Mouse (Mus musculus) bone marrow macrophage, adult 2 months (primary cell): ENCODE measurements around the gene Meis1. TPM values are rescaled to one million over a fixed set of nuclear protein-coding genes. Genes with fewer than 3 reads are reported as not detected.

Source experiments
- H3K27ac ChIP-seq: 2 replicates; pipeline ENCODE4 v1.5.1; 2012; ENCODE audit warnings: low read depth, low read length; ENCODE audit not compliant: insufficient read depth
- H3K4me1 ChIP-seq: 2 replicates; pipeline ENCODE4 v1.6.1; 2012; ENCODE audit warnings: low read length; ENCODE audit not compliant: control insufficient read depth, insufficient read depth
- H3K4me3 ChIP-seq: 2 replicates; pipeline ENCODE4 v1.5.1; 2012; ENCODE audit warnings: mild to moderate bottlenecking, low read length, moderate library complexity; ENCODE audit not compliant: insufficient read depth
- CTCF ChIP-seq: IDR thresholded peaks from 2 replicates; pipeline ENCODE4 v1.5.1; 2012; ENCODE audit warnings: low read depth, mild to moderate bottlenecking, low read length, moderate library complexity
- POLR2A ChIP-seq: IDR thresholded peaks from 2 replicates; pipeline ENCODE4 v1.6.1; 2012; ENCODE audit warnings: mild to moderate bottlenecking, low read depth, low read length, borderline replicate concordance
- polyA plus RNA-seq: library from polyadenylated mRNA; stranded (reverse); fragments of >200 nt; gene quantifications from 2 replicates; pipeline ENCODE4 v1.2.4, GENCODE M21; 2012; ENCODE audit not compliant: missing spikeins, insufficient read depth, insufficient read length

Meis1 gene
- polyA plus RNA-seq, 1 experiment, result 2.8 TPM

- no peak overlapping the region for H3K4me3 ChIP-seq
- H3K27ac ChIP-seq, result no peak overlapping the region
- H3K4me1 ChIP-seq, result peaks cover 5% of the 10 kb centered on the region
- TF ChIP-seq POLR2A, result no peak
- no peak for TF ChIP-seq CTCF
These were observed 45.8 kb downstream of the Meis1 start for GRCm38 (mm10) chr11:18972968-18973367.

DNA sequence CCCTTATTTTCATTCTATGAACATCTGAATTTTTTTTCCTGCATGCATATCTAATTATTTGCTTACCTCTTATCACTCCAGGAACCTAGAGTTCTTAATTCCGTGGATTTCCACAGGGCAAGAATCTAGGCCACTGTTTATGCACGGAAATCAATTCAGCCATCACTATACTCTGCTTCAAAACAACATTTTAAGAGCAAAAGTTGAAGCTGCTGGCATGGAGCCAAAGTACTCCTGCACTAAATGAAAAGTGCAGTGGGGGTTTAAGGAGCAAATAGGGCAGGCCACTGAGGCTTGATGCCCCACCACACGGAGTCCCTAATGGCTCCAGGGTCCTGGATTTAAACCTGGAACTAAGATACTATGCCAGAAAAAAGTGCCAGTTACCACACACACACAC lies 47.2 kb downstream of the Meis1 start:
- no peak overlapping the region for H3K27ac ChIP-seq
- H3K4me3 ChIP-seq, result no peak overlapping the region
- peaks cover 5% of the 10 kb centered on the region for H3K4me1 ChIP-seq
- no peak for TF ChIP-seq CTCF
- no peak for TF ChIP-seq POLR2A

- Histone ChIP-seq H3K4me3 (no peak overlapping the region), H3K27ac (no peak overlapping the region), H3K4me1 (peaks cover 5% of the 10 kb centered on the region)
- TF ChIP-seq POLR2A (no peak), CTCF (no peak)
These were observed 48.9 kb downstream of the Meis1 start for GRCm38 (mm10) chr11:18969920-18970336.

GRCm38 (mm10) chr11:18964418-18964817 lies 54.4 kb downstream of the Meis1 start:
- peaks cover 2% of the 10 kb centered on the region; the same call in 1 of the 2 replicates for H3K4me1 ChIP-seq
- no peak overlapping the region for H3K4me3 ChIP-seq
- H3K27ac ChIP-seq, result no peak overlapping the region
- TF ChIP-seq CTCF (no peak), POLR2A (no peak)

DNA sequence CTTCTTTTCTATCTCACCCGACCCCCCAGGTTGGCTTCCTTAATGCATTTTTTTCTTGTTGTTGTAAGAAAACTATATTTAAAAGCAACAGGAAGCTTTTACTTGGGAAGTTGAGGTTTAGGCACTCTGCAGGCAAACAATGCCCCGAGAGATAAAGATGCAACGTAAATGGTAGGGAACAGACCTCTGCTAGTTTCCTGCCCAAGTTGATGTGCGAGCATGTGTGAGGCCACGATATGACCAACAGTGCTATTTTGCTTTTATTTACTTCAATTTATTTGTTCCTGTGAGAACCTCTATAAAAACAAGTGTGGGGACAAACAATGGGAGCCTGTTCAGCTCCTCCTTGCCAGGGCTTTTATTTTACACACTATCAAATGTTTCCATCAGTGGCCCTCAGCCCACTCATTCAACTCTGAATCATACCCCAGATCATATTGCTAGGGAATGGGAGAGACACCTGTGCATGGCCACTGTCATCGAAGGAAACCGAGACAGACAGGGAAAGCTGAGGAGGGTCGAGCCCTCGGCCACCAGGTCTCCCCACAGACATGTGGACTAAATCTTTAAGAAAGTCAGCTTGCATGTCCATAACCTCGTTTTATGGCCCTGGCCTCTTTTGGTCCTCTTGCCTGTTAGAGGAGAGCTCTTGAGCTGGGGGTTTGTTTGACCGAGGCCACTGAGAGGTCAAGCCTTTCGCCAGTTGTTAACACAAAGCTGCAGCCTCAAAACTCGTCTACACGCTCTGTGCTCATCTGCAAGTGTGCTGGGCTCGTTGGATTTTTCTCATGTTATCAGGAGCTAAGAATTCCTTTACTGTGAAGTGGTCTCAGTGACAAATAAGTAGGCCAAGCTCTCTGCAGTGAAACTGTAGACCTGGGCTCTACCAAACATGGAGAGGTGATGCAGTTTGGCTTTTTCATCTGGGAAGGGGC lies 55.3 kb downstream of the Meis1 start:
- H3K4me3 ChIP-seq, result no peak overlapping the region
- peaks cover 2% of the 10 kb centered on the region; the same call in 1 of the 2 replicates for H3K4me1 ChIP-seq
- H3K27ac ChIP-seq, result no peak overlapping the region
- TF ChIP-seq POLR2A (no peak), CTCF (no peak)

- Histone ChIP-seq H3K27ac (no peak overlapping the region), H3K4me1 (peaks cover 2% of the 10 kb centered on the region; the same call in 1 of the 2 replicates), H3K4me3 (no peak overlapping the region)
- TF ChIP-seq CTCF (no peak), POLR2A (no peak)
These were observed 59.3 kb downstream of the Meis1 start for GRCm38 (mm10) chr11:18959465-18959864.

DNA sequence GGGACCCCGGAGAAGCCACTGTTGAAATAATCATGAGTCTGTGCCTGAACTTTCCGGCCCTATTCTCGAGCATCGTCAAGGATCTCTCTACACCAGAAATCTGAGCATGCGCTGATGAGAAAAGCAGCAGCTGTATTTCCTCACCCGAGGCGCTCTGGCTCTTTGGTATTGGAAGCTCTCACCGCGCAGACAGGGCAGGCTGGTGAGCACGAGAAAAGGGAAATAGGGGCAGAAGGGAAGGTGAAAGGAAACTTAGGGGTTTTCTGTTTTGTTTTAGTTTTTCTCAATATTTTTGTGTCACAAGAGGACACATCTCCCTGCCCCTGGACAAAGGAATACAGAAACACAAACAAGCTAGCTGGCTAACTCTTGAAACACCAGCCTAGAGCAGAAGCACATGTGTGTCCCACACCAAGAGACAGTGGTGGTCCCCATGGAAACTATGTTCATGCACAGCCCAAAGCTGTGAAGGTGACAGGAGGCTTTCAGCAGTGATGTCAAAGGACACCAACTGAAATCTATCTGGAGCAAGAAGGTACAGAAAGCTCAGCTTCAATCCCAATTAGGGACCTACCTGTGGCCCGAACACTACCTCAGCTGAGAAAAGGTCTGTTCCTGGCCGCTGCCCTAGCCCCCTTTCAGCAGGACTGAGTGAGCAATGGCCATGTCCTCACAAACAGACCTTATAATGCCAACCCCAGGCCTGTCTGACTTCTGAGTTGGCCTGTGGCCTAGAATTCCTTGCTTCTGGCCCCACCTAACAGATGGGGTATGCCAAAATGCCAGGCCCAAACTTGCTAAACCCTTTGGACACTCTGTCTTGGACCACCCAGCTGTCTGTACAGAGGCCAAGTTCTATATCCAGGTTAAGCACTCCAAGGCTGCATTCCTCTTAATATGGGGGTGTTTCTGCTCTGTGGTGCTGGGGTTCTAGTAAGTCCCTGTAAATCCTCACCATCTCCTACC lies 60.7 kb downstream of the Meis1 start:
- H3K4me1 ChIP-seq, result peaks cover 2% of the 10 kb centered on the region; the same call in 1 of the 2 replicates
- H3K27ac ChIP-seq, result no peak overlapping the region
- no peak overlapping the region for H3K4me3 ChIP-seq
- TF ChIP-seq POLR2A, result no peak
- TF ChIP-seq CTCF, result no peak

- no peak overlapping the region for H3K27ac ChIP-seq
- no peak overlapping the region for H3K4me3 ChIP-seq
- TF ChIP-seq CTCF, result no peak
- TF ChIP-seq POLR2A, result no peak
- peaks cover 2% of the 10 kb centered on the region; the same call in 1 of the 2 replicates for H3K4me1 ChIP-seq
These were observed 61.5 kb downstream of the Meis1 start for GRCm38 (mm10) chr11:18957097-18957804.

DNA sequence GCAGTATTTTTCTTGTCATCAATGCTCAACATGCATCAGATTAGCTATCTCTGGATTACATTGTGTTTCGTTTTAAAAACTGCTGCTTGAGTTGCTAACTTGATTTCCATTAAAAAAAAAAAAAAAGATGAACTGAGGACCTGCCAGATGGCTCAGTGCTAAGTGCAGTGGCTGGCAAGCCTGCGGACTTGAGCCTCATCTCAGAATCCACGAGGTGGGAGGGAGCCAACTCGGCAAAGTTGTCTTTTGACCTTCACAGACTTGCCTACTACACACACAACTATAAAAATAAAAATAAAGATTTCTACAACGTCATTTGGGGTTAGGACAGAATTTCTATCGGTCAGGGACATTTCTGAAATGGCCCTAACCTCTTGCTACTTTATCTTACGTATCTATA lies 62.8 kb downstream of the Meis1 start:
- no peak for TF ChIP-seq CTCF
- TF ChIP-seq POLR2A, result no peak
- H3K4me3 ChIP-seq, result no peak overlapping the region
- no peak overlapping the region for H3K27ac ChIP-seq
- peaks cover 2% of the 10 kb centered on the region; the same call in 1 of the 2 replicates for H3K4me1 ChIP-seq
